Mouse (Mus musculus): Measurements from ENCODE around the gene Emd. TPM values are rescaled to one million over a fixed set of nuclear protein-coding genes. Genes with fewer than 3 reads are reported as not detected.
"Not testable (repeated sequence)": the region's sequence is repeated elsewhere in the genome, so short reads cannot be mapped to it uniquely, and the experiment has no call there.

Gene Emd
- polyA plus RNA-seq (2016; fragmentation: Nextera tagmentation; extraction: Ambion mirVana): 16.5 and 18.2 TPM in 2 replicates

- H3K36me3 ChIP-seq: peaks cover 9% of the 10 kb centered on the region; the same call in 1 of the 2 replicates
- no peaks in the 10 kb centered on the region for H3K9me3 ChIP-seq
- H3K4me2 ChIP-seq (replicated peaks): peak within 1 kb of the TSS; percentile 62
- H3K4me3 ChIP-seq: peak within 1 kb of the TSS; percentile 54
- peak; percentile 97 for ATAC-seq (ENCODE audit: low FRiP score, low read depth)
- peaks cover 5% of the 10 kb centered on the region; the same call in 1 of the 2 replicates for H3K4me1 ChIP-seq
- H3K27me3 ChIP-seq (replicated peaks): no peaks in the 10 kb centered on the region
- H3K27ac ChIP-seq: peak within 1 kb of the TSS; percentile 65
- WGBS: 19% methylated on average over 39 of the region's 39 CpGs
- H3K9ac ChIP-seq: peak within 1 kb of the TSS; percentile 74
These were observed at the start of gene Emd for GRCm38 (mm10) chrX:74254153-74254887. Emd (plus strand) TSS chrX:74254687.

- Histone ChIP-seq H3K4me2 (replicated peaks) (no peak overlapping the region), H3K27ac (no peak overlapping the region), H3K9ac (no peak overlapping the region), H3K4me3 (no peak overlapping the region), H3K27me3 (replicated peaks) (no peaks in the 10 kb centered on the region), H3K9me3 (no peaks in the 10 kb centered on the region), H3K36me3 (peaks cover 11% of the 10 kb centered on the region), H3K4me1 (no peaks in the 10 kb centered on the region)
- 92% methylated on average over 4 of the region's 4 CpGs for WGBS
- ATAC-seq (ENCODE audit: low FRiP score, low read depth): no peak
These were observed 36.0 kb upstream of the Emd start for GRCm38 (mm10) chrX:74218496-74218895.

- WGBS: 60% methylated on average over 13 of the region's 13 CpGs
- Histone ChIP-seq H3K4me2 (replicated peaks) (no peak overlapping the region), H3K9me3 (no peaks in the 10 kb centered on the region), H3K27me3 (replicated peaks) (no peaks in the 10 kb centered on the region), H3K4me3 (no peak overlapping the region), H3K9ac (no peak overlapping the region), H3K4me1 (no peaks in the 10 kb centered on the region), H3K36me3 (peaks cover 19% of the 10 kb centered on the region), H3K27ac (no peak overlapping the region)
- ATAC-seq (ENCODE audit: low FRiP score, low read depth): no peak
These were observed 35.0 kb upstream of the Emd start for GRCm38 (mm10) chrX:74219449-74219848.

- ATAC-seq (ENCODE audit: low FRiP score, low read depth); H3K9me3 ChIP-seq; H3K4me1 ChIP-seq; H3K27ac ChIP-seq; H3K27me3 ChIP-seq (replicated peaks); H3K9ac ChIP-seq; H3K4me2 ChIP-seq (replicated peaks); H3K4me3 ChIP-seq: not testable (repeated sequence)
- 50% methylated on average over 1 of the region's 1 CpGs for WGBS
- H3K36me3 ChIP-seq: peaks cover 25% of the 10 kb centered on the region
These were observed 34.4 kb upstream of the Emd start for GRCm38 (mm10) chrX:74220099-74220498.

GRCm38 (mm10) chrX:74230038-74230437 is 24.4 kb upstream of the Emd start:
- ATAC-seq (ENCODE audit: low FRiP score, low read depth): no peak
- no peak overlapping the region for H3K4me2 ChIP-seq (replicated peaks)
- no peak overlapping the region for H3K9ac ChIP-seq
- no peaks in the 10 kb centered on the region for H3K4me1 ChIP-seq
- no peak overlapping the region for H3K27ac ChIP-seq
- 69% methylated on average over 1 of the region's 1 CpGs for WGBS
- H3K36me3 ChIP-seq: peaks cover 99% of the 10 kb centered on the region
- H3K9me3 ChIP-seq: no peaks in the 10 kb centered on the region
- no peak overlapping the region for H3K4me3 ChIP-seq
- no peaks in the 10 kb centered on the region for H3K27me3 ChIP-seq (replicated peaks)

GRCm38 (mm10) chrX:74233196-74233595 is 21.3 kb upstream of the Emd start:
- Histone ChIP-seq H3K27me3 (replicated peaks) (no peaks in the 10 kb centered on the region), H3K27ac (no peak overlapping the region), H3K9me3 (no peaks in the 10 kb centered on the region), H3K36me3 (peaks cover 95% of the 10 kb centered on the region), H3K4me3 (no peak overlapping the region), H3K9ac (no peak overlapping the region), H3K4me1 (no peaks in the 10 kb centered on the region), H3K4me2 (replicated peaks) (no peak overlapping the region)
- no peak for ATAC-seq (ENCODE audit: low FRiP score, low read depth)
- 96% methylated on average over 5 of the region's 5 CpGs for WGBS

- Histone ChIP-seq H3K4me1 (peaks cover 7% of the 10 kb centered on the region; the same call in 1 of the 2 replicates), H3K27ac (no peak overlapping the region), H3K4me2 (replicated peaks) (no peak overlapping the region), H3K27me3 (replicated peaks) (no peaks in the 10 kb centered on the region), H3K4me3 (no peak overlapping the region; the same call in 1 of the 2 replicates), H3K36me3 (peaks cover 73% of the 10 kb centered on the region), H3K9ac (no peak overlapping the region), H3K9me3 (no peaks in the 10 kb centered on the region)
- 88% methylated on average over 4 of the region's 4 CpGs for WGBS
- ATAC-seq (ENCODE audit: low FRiP score, low read depth): no peak
These were observed 14.2 kb upstream of the Emd start for GRCm38 (mm10) chrX:74240332-74240731.

GRCm38 (mm10) chrX:74243396-74243795 is 11.1 kb upstream of the Emd start:
- H3K27me3 ChIP-seq (replicated peaks): no peaks in the 10 kb centered on the region
- peak overlapping the region; percentile 66 for H3K4me2 ChIP-seq (replicated peaks)
- peak overlapping the region; percentile 56; the same call in 1 of the 2 replicates for H3K4me3 ChIP-seq
- no peak for ATAC-seq (ENCODE audit: low FRiP score, low read depth)
- H3K9me3 ChIP-seq: no peaks in the 10 kb centered on the region
- peaks cover 7% of the 10 kb centered on the region; the same call in 1 of the 2 replicates for H3K4me1 ChIP-seq
- 91% methylated on average over 2 of the region's 2 CpGs for WGBS
- peaks cover 46% of the 10 kb centered on the region for H3K36me3 ChIP-seq
- H3K27ac ChIP-seq: no peak overlapping the region
- 0 out of 2 replicates have a peak overlapping the region, but pooled peaks have one; percentile 36 for H3K9ac ChIP-seq

GRCm38 (mm10) chrX:74243807-74244206 is 10.7 kb upstream of the Emd start:
- ATAC-seq (ENCODE audit: low FRiP score, low read depth): no peak
- 69% methylated on average over 3 of the region's 3 CpGs for WGBS
- Histone ChIP-seq H3K4me2 (replicated peaks) (peak overlapping the region; percentile 66), H3K27me3 (replicated peaks) (no peaks in the 10 kb centered on the region), H3K4me3 (peak overlapping the region; percentile 56), H3K36me3 (peaks cover 42% of the 10 kb centered on the region), H3K9ac (peak overlapping the region; percentile 36), H3K27ac (no peak overlapping the region), H3K4me1 (peaks cover 7% of the 10 kb centered on the region; the same call in 1 of the 2 replicates), H3K9me3 (no peaks in the 10 kb centered on the region)

- no peaks in the 10 kb centered on the region for H3K9me3 ChIP-seq
- WGBS: 49% methylated on average over 3 of the region's 3 CpGs
- peak overlapping the region; percentile 66 for H3K4me2 ChIP-seq (replicated peaks)
- H3K4me1 ChIP-seq: peaks cover 7% of the 10 kb centered on the region; the same call in 1 of the 2 replicates
- peak; percentile 22; the same call in 1 of the 2 replicates for ATAC-seq (ENCODE audit: low FRiP score, low read depth)
- H3K27me3 ChIP-seq (replicated peaks): no peaks in the 10 kb centered on the region
- H3K9ac ChIP-seq: peak overlapping the region; percentile 76; the same call in 1 of the 2 replicates
- H3K27ac ChIP-seq: no peak overlapping the region
- peak overlapping the region; percentile 56 for H3K4me3 ChIP-seq
- H3K36me3 ChIP-seq: peaks cover 35% of the 10 kb centered on the region
These were observed 9.8 kb upstream of the Emd start for GRCm38 (mm10) chrX:74244614-74245083.

- H3K4me3 ChIP-seq: peak overlapping the region; percentile 56
- no peaks in the 10 kb centered on the region for H3K9me3 ChIP-seq
- peaks cover 7% of the 10 kb centered on the region; the same call in 1 of the 2 replicates for H3K4me1 ChIP-seq
- peak overlapping the region; percentile 76 for H3K9ac ChIP-seq
- peaks cover 30% of the 10 kb centered on the region for H3K36me3 ChIP-seq
- no peaks in the 10 kb centered on the region for H3K27me3 ChIP-seq (replicated peaks)
- peak overlapping the region; percentile 66 for H3K4me2 ChIP-seq (replicated peaks)
- ATAC-seq (ENCODE audit: low FRiP score, low read depth): no peak
- H3K27ac ChIP-seq: no peak overlapping the region
- 24% methylated on average over 1 of the region's 1 CpGs for WGBS
These were observed 9.4 kb upstream of the Emd start for GRCm38 (mm10) chrX:74245107-74245506.

- H3K9me3 ChIP-seq: no peaks in the 10 kb centered on the region
- H3K4me3 ChIP-seq: peak overlapping the region; percentile 56
- peak overlapping the region; percentile 53 for H3K27ac ChIP-seq
- ATAC-seq (ENCODE audit: low FRiP score, low read depth): peak; percentile 55
- peaks cover 24% of the 10 kb centered on the region for H3K36me3 ChIP-seq
- H3K4me2 ChIP-seq (replicated peaks): peak overlapping the region; percentile 66
- 15% methylated on average over 21 of the region's 21 CpGs for WGBS
- peak overlapping the region; percentile 76 for H3K9ac ChIP-seq
- peaks cover 7% of the 10 kb centered on the region; the same call in 1 of the 2 replicates for H3K4me1 ChIP-seq
- H3K27me3 ChIP-seq (replicated peaks): no peaks in the 10 kb centered on the region
These were observed 8.8 kb upstream of the Emd start for GRCm38 (mm10) chrX:74245687-74246086.

Data from neural tube, embryonic 12.5 days (tissue).